Mouse (Mus musculus): ENCODE measurements around the gene AU022252. TPM values are rescaled to one million over a fixed set of nuclear protein-coding genes. Genes with fewer than 3 reads are reported as not detected.
A peak's percentile ranks its signal among the peaks of the same experiment; 100 is the strongest.
"Not testable (repeated sequence)": the region's sequence is repeated elsewhere in the genome, so short reads cannot be mapped to it uniquely, and the experiment has no call there.

Gene AU022252
- 10 to 100 TPM; 17.7 to 24.8 TPM for total RNA-seq (2021)
- 6.4 and 11.2 TPM in 2 replicates for polyA plus RNA-seq (2012; rRNA removed)
- long read RNA-seq, full-length matches to known transcripts = 5 of 8 reads
- long read RNA-seq, partial matches to known transcripts = 1 of 8 reads
- long read RNA-seq, other reads (novel, unspliced or antisense) = 2 of 8 reads

DNA sequence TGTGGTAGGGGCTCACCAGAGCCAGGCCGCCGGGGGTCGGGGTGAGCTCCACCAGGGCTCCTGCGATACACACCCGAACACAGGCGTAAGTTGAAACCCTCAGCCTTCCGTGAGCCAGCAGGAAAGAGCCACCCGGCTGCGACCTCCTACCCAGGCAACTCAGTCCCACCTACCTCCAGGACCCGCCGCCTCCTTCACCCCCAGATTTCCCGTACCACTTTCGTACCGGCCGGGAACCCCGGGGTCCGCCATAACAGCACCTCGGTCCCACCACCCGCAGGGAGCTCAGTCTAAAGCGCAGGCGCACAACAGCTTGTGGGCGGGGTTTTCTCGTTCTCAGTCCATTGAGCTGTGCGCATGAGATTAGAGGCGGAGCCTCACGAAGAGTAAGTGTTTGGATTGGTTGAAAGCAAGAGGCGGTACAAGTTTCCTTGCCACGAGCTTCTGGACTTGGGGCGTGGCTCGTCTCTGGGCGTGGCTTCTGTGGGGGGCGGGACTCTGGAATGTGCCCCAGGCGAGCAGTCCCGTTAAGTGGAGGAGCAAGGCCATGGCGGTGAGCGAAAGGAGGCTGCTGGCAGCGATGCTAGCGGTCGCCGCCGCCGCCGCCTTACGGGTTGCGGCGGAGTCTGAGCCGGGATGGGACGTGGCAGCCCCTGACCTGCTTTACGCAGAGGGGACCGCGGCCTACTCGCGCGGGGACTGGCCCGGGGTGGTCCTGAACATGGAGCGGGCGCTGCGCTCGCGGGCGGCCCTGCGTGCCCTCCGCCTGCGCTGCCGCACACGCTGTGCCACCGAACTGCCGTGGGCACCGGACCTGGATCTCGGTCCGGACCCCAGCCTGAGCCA, at the start of gene AU022252, which contains the start of gene P3h1:
Gene AU022252 (minus strand): TSS at position 303 of the 846 bp plus-strand sequence.
Gene P3h1 (plus strand): TSS at position 506 of the 846 bp plus-strand sequence.
- intact Hi-C loops (cut with DNase I) = no loop called here
- H3K4me3 ChIP-seq = peak within 1 kb of the TSS; percentile 98
- peak within 1 kb of the TSS; percentile 77 for H3K27ac ChIP-seq

DNA sequence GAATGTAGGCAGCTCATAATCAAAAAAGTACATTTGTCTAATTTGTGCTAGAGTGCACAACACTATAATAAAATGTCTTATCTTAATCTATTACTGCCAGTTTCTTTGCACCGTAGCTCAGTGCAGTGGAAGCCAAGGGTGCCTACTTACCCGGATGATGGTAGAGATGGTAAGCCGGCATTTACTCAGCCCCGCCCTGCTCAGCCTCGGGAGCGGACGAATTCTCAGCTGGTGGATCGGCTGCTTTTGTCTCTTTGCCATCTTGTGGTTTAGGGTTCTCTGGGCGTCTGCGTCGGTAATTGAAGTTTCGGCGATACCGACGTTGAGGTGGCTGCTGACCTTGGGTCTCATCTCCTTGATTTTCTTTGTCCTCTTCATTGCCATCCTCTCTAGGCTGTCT, 46.3 kb upstream of the AU022252 start:
- peaks cover 37% of the 10 kb centered on the region for H3K36me3 ChIP-seq (ENCODE audit: control insufficient read depth, insufficient read depth, low read length)
- H3K4me3 ChIP-seq; DNase-seq; H3K79me2 ChIP-seq (replicated peaks; ENCODE audit: control insufficient read depth, insufficient read depth, low read length); intact Hi-C loops (cut with DNase I); H3K9ac ChIP-seq (ENCODE audit: low read depth, low read length); H3K27ac ChIP-seq; H3K27me3 ChIP-seq (ENCODE audit: control insufficient read depth, insufficient read depth, low read length); H3K4me1 ChIP-seq (ENCODE audit: control insufficient read depth, insufficient read depth, low read length): not testable (repeated sequence)
- 89% methylated on average over 15 of the region's 15 CpGs for WGBS

More for the DNA sequence above, at the start of gene AU022252, which contains the start of gene P3h1:
- peaks cover 1% of the 10 kb centered on the region; the same call in 1 of the 2 replicates for H3K4me1 ChIP-seq (ENCODE audit: control insufficient read depth, insufficient read depth, low read length)
- no peaks in the 10 kb centered on the region for H3K27me3 ChIP-seq (ENCODE audit: control insufficient read depth, insufficient read depth, low read length)
- peak; percentile 98 to 99 for DNase-seq
- peaks cover 1% of the 10 kb centered on the region; the same call in 1 of the 2 replicates for H3K79me2 ChIP-seq (replicated peaks; ENCODE audit: control insufficient read depth, insufficient read depth, low read length)
- no peaks in the 10 kb centered on the region for H3K36me3 ChIP-seq (ENCODE audit: control insufficient read depth, insufficient read depth, low read length)
- H3K9ac ChIP-seq (ENCODE audit: low read depth, low read length) = peak within 1 kb of the TSS; percentile 95
- TF ChIP-seq CTCF (IDR thresholded peaks at IDR 0.05) (no peak), POLR2A (IDR thresholded peaks at IDR 0.05; ENCODE audit: insufficient read depth, low read depth, low read length) (peak; percentile 93), EP300 (IDR thresholded peaks at IDR 0.05; ENCODE audit: insufficient read depth, low read depth, low read length) (0 out of 2 replicates have a peak, but pooled peaks have one; percentile 40)
- under 1% methylated on average over 65 of the region's 71 CpGs for WGBS

DNA sequence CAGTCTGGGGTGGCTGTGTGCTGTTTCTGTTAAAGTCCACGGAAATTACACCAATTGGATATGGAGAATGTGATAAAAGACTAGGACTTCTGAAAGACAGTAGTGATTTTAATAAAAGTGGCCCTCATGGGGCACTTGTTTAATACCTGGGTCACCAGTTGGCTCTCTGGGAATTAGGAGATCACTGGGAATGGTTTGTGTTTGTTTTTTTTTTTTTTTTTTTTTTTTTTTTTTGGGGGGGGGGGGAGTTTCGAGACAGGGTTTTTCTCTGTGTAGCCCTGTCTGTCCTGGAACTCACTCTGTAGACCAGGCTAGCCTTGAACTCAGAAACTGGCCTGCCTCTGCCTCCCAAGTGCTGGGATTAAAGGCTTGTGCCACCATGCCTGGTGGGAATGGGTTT, 43.2 kb upstream of the AU022252 start:
- Histone ChIP-seq H3K27me3 (ENCODE audit: control insufficient read depth, insufficient read depth, low read length) (no peaks in the 10 kb centered on the region), H3K27ac (peak overlapping the region; percentile 94), H3K4me1 (ENCODE audit: control insufficient read depth, insufficient read depth, low read length) (peaks cover 9% of the 10 kb centered on the region), H3K36me3 (ENCODE audit: control insufficient read depth, insufficient read depth, low read length) (peaks cover 34% of the 10 kb centered on the region), H3K79me2 (replicated peaks; ENCODE audit: control insufficient read depth, insufficient read depth, low read length) (no peaks in the 10 kb centered on the region), H3K4me3 (no peak overlapping the region), H3K9ac (ENCODE audit: low read depth, low read length) (no peak overlapping the region; the same call in 1 of the 2 replicates)
- intact Hi-C loops (cut with DNase I) = loop anchor here (1.0 to 2.0 kb wide), 3 partner anchors 14 to 29 kb away; no protein-coding TSS in a partner anchor
- DNase-seq = no peak
- TF ChIP-seq CTCF (IDR thresholded peaks at IDR 0.05) (no peak), POLR2A (IDR thresholded peaks at IDR 0.05; ENCODE audit: insufficient read depth, low read depth, low read length) (no peak), EP300 (IDR thresholded peaks at IDR 0.05; ENCODE audit: insufficient read depth, low read depth, low read length) (no peak)
- 47% methylated on average over 2 of the region's 2 CpGs for WGBS

DNA sequence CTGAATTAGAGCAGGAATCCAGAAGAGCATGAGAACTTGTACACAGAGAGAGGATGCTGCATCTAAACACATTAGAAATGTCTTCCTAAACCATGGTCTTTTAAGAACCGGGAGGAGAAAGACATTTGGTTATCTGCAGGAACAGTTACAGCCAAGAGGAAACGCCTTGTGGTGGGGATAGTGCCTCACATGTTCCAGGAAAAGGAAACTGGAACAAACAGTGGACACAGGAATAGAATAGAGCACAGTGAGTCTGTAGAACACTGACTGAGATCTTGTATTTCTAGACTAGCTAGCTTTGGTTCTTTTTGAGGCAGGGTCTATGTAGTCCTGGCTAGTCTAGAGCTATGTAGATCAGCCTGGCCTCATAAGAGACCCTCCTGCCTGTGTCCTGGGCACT, 42.7 kb upstream of the AU022252 start:
- H3K36me3 ChIP-seq (ENCODE audit: control insufficient read depth, insufficient read depth, low read length) = peaks cover 34% of the 10 kb centered on the region
- intact Hi-C loops (cut with DNase I) = loop anchor here (1.0 to 2.0 kb wide), 2 partner anchors 14 to 28 kb away; no protein-coding TSS in a partner anchor
- H3K27ac ChIP-seq = peak overlapping the region; percentile 94
- peak in 1 of 2 experiments; percentile 47 for DNase-seq
- TF ChIP-seq POLR2A (IDR thresholded peaks at IDR 0.05; ENCODE audit: insufficient read depth, low read depth, low read length) (peak; percentile 70; the same call in 1 of the 2 replicates), CTCF (IDR thresholded peaks at IDR 0.05) (peak; percentile 55), EP300 (IDR thresholded peaks at IDR 0.05; ENCODE audit: insufficient read depth, low read depth, low read length) (no peak)
- 16% methylated on average over 2 of the region's 2 CpGs for WGBS
- peaks cover 9% of the 10 kb centered on the region for H3K4me1 ChIP-seq (ENCODE audit: control insufficient read depth, insufficient read depth, low read length)
- H3K79me2 ChIP-seq (replicated peaks; ENCODE audit: control insufficient read depth, insufficient read depth, low read length) = no peaks in the 10 kb centered on the region
- H3K27me3 ChIP-seq (ENCODE audit: control insufficient read depth, insufficient read depth, low read length) = no peaks in the 10 kb centered on the region
- H3K9ac ChIP-seq (ENCODE audit: low read depth, low read length) = peak overlapping the region; percentile 49
- no peak overlapping the region; the same call in 1 of the 2 replicates for H3K4me3 ChIP-seq

DNA sequence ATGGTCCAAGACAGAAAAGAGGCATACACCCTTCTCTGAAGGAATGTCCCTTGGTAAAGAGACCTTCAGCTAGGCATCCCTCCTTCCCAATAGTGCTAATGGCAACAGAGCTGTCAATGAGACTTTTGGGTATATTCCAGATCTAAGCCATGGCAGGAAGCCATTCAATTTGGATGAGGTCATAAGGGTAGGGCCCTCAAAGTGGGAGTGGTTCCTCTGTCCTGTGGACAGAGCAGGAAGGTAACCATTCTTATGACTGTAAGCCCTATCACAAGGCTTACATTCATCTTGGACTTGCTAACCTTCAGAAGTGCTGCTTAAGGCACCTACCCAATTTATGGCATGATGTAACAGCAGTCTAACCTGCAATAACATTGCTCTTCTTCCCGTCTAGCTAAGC, 42.1 kb upstream of the AU022252 start:
- WGBS = 51% methylated on average over 1 of the region's 1 CpGs
- Histone ChIP-seq H3K36me3 (ENCODE audit: control insufficient read depth, insufficient read depth, low read length) (peaks cover 33% of the 10 kb centered on the region), H3K79me2 (replicated peaks; ENCODE audit: control insufficient read depth, insufficient read depth, low read length) (no peaks in the 10 kb centered on the region), H3K9ac (ENCODE audit: low read depth, low read length) (peak overlapping the region; percentile 49), H3K4me3 (no peak overlapping the region; the same call in 1 of the 2 replicates), H3K4me1 (ENCODE audit: control insufficient read depth, insufficient read depth, low read length) (peaks cover 9% of the 10 kb centered on the region), H3K27me3 (ENCODE audit: control insufficient read depth, insufficient read depth, low read length) (no peaks in the 10 kb centered on the region), H3K27ac (peak overlapping the region; percentile 94)
- peak in 1 of 2 experiments; percentile 57 for DNase-seq
- intact Hi-C loops (cut with DNase I) = loop anchor here (1.0 to 2.0 kb wide), 2 partner anchors 13 to 28 kb away; no protein-coding TSS in a partner anchor
- TF ChIP-seq EP300 (IDR thresholded peaks at IDR 0.05; ENCODE audit: insufficient read depth, low read depth, low read length) (peak; percentile 45; the same call in 1 of the 2 replicates), POLR2A (IDR thresholded peaks at IDR 0.05; ENCODE audit: insufficient read depth, low read depth, low read length) (peak; percentile 49; the same call in 1 of the 2 replicates), CTCF (IDR thresholded peaks at IDR 0.05) (no peak)

All from heart, adult 2 months (tissue).